8 mouse cellular contexts compared by ENCODE assay signal in genomic region chr1:133891489-133891888, GRCm38 (mm10). TPM values are rescaled to one million over a fixed set of nuclear protein-coding genes. Genes with fewer than 3 reads are reported as not detected.
DNase-seq lines count a peak whose midpoint lies in the region; ATAC-seq lines count a peak whose summit lies in the region.

No protein-coding gene starts in this region.

- H3K4me1 ChIP-seq in heart, embryonic 14.5 days (ENCODE audit: control insufficient read depth in 2 of 2, insufficient read depth in 2 of 2, low read length in 2 of 2) = peaks cover 54 to 60% of the 10 kb centered on the region in 2 experiments
- peaks cover 73% of the 10 kb centered on the region for H3K4me1 ChIP-seq in stomach, embryonic 15.5 days
- peaks cover 68% of the 10 kb centered on the region for H3K4me1 ChIP-seq in neural tube, embryonic 15.5 days

- H3K9ac ChIP-seq in heart, embryonic 14.5 days (ENCODE audit: low read length) = peak overlapping the region; percentile 18; the same call in 1 of the 2 replicates
- no peak overlapping the region for H3K9ac ChIP-seq in stomach, embryonic 15.5 days
- no peak overlapping the region for H3K9ac ChIP-seq in neural tube, embryonic 15.5 days (replicated peaks)

- 4% methylated on average over 5 of the region's 5 CpGs for WGBS in heart, embryonic 14.5 days
- 22% methylated on average over 5 of the region's 5 CpGs for WGBS in stomach, embryonic 15.5 days
- 29% methylated on average over 5 of the region's 5 CpGs for WGBS in neural tube, embryonic 15.5 days

- H3K9me3 ChIP-seq in heart, embryonic 14.5 days (ENCODE audit: control insufficient read depth, low read length) = no peaks in the 10 kb centered on the region
- H3K9me3 ChIP-seq in stomach, embryonic 15.5 days = no peaks in the 10 kb centered on the region
- no peaks in the 10 kb centered on the region for H3K9me3 ChIP-seq in neural tube, embryonic 15.5 days (replicated peaks)

- H3K27ac ChIP-seq in heart, embryonic 14.5 days (replicated peaks in 1 of 2; ENCODE audit: control insufficient read depth in 1 of 2, insufficient read depth in 1 of 2, low read depth in 2 of 2, low read length in 2 of 2) = peak overlapping the region; percentile 45 to 50; a peak in 3 of 4 replicates
- peak overlapping the region; percentile 77; the same call in 1 of the 2 replicates for H3K27ac ChIP-seq in stomach, embryonic 15.5 days
- H3K27ac ChIP-seq in neural tube, embryonic 15.5 days (replicated peaks) = no peak overlapping the region

- peak; percentile 60 for ATAC-seq in heart, embryonic 14.5 days (ENCODE audit: insufficient number of reproducible peaks, insufficient read depth, low FRiP score, low read depth)
- no peak for ATAC-seq in stomach, embryonic 15.5 days (ENCODE audit: insufficient read depth, low FRiP score, low read depth)
- ATAC-seq in neural tube, embryonic 15.5 days (ENCODE audit: low FRiP score) = no peak

- peak; percentile 19 for DNase-seq in thymus, postnatal 14 days
- DNase-seq in thymus, postnatal 25 days = no peak
- DNase-seq in kidney, postnatal 36 days = peak; percentile 72 to 83
- DNase-seq in right cerebral cortex, adult 18-20 months = no peak
- no peak for DNase-seq in left cerebral cortex, adult 11 months (ENCODE audit: low spot score)

- H3K36me3 ChIP-seq in heart, embryonic 14.5 days (ENCODE audit: control insufficient read depth, insufficient read depth, low read length) = no peaks in the 10 kb centered on the region
- H3K36me3 ChIP-seq in stomach, embryonic 15.5 days = no peaks in the 10 kb centered on the region
- no peaks in the 10 kb centered on the region for H3K36me3 ChIP-seq in neural tube, embryonic 15.5 days

- H3K27me3 ChIP-seq in heart, embryonic 14.5 days (ENCODE audit: control insufficient read depth, insufficient read depth, low read length) = no peaks in the 10 kb centered on the region
- no peaks in the 10 kb centered on the region for H3K27me3 ChIP-seq in stomach, embryonic 15.5 days (replicated peaks)
- no peaks in the 10 kb centered on the region for H3K27me3 ChIP-seq in neural tube, embryonic 15.5 days (replicated peaks)

- no peak overlapping the region for H3K4me2 ChIP-seq in heart, embryonic 14.5 days (ENCODE audit: low read length)
- H3K4me2 ChIP-seq in stomach, embryonic 15.5 days = no peak overlapping the region
- H3K4me2 ChIP-seq in neural tube, embryonic 15.5 days = no peak overlapping the region

- H3K4me3 ChIP-seq in heart, embryonic 14.5 days (ENCODE audit: control insufficient read depth in 1 of 2, insufficient read depth in 1 of 2, low read depth in 1 of 2, low read length in 2 of 2) = no peak overlapping the region
- H3K4me3 ChIP-seq in stomach, embryonic 15.5 days (replicated peaks) = no peak overlapping the region
- no peak overlapping the region for H3K4me3 ChIP-seq in neural tube, embryonic 15.5 days (replicated peaks)

RNA-seq across cellular contexts. Expression of gene Optc, which starts 16.3 kb away (rescaled TPM):
- 0.40 and 0.47 TPM in 2 replicates for polyA plus RNA-seq in heart, embryonic 14.5 days (2014; fragmentation: Nextera tagmentation; extraction: Ambion mirVana)
- 1.7 and 1.8 TPM in 2 replicates for polyA plus RNA-seq in stomach, embryonic 15.5 days (2015; fragmentation: Nextera tagmentation; extraction: Ambion mirVana)
- polyA plus RNA-seq in neural tube, embryonic 15.5 days (2015; fragmentation: Nextera tagmentation; extraction: Ambion mirVana) = 2.0 and 2.8 TPM in 2 replicates

RNA-seq across cellular contexts. Expression of gene Prelp, which starts 29.7 kb away (rescaled TPM):
- 2.1 and 2.7 TPM in 2 replicates for polyA plus RNA-seq in heart, embryonic 14.5 days (2014; fragmentation: Nextera tagmentation; extraction: Ambion mirVana)
- 2.2 and 2.4 TPM in 2 replicates for polyA plus RNA-seq in stomach, embryonic 15.5 days (2015; fragmentation: Nextera tagmentation; extraction: Ambion mirVana)
- polyA plus RNA-seq in neural tube, embryonic 15.5 days (2015; fragmentation: Nextera tagmentation; extraction: Ambion mirVana) = 10.6 and 11.4 TPM in 2 replicates

Comparison
In these comparisons a context has a peak if more than half of its experiments do, and no peak if none do; other contexts are left out.
1. DNase-seq: peak in thymus, postnatal 14 days (single experiment) and kidney, postnatal 36 days (2 of 2); none in thymus, postnatal 25 days (single experiment), right cerebral cortex, adult 18-20 months (single experiment) and left cerebral cortex, adult 11 months (single experiment).